Comparison of ENCODE assay signal across 8 mouse cellular contexts in genomic region chr11:116024356-116024808, GRCm38 (mm10). TPM values are rescaled to one million over a fixed set of nuclear protein-coding genes. Genes with fewer than 3 reads are reported as not detected.
DNase-seq lines count a peak whose midpoint lies in the region; ATAC-seq and TF ChIP-seq lines count a peak whose summit lies in the region.

No protein-coding gene starts in this region.

- H3K27me3 ChIP-seq in embryonic facial prominence, embryonic 15.5 days: no peaks in the 10 kb centered on the region
- H3K27me3 ChIP-seq in limb, embryonic 15.5 days: no peaks in the 10 kb centered on the region

- peak overlapping the region; percentile 100 for H3K9ac ChIP-seq in embryonic facial prominence, embryonic 15.5 days
- peak overlapping the region; percentile 99 for H3K9ac ChIP-seq in limb, embryonic 15.5 days

- H3K9me3 ChIP-seq in embryonic facial prominence, embryonic 15.5 days (replicated peaks): no peaks in the 10 kb centered on the region
- H3K9me3 ChIP-seq in limb, embryonic 15.5 days: no peaks in the 10 kb centered on the region

- DNase-seq in A20 (ENCODE audit: low read depth, low spot score): peak; percentile 99
- DNase-seq in heart, adult 8-10 months (ENCODE audit: low spot score): peak; percentile 97
- peak; percentile 99 for DNase-seq in kidney, adult 9 months
- DNase-seq in monocyte, adult 2 months (ENCODE audit: low read depth in 1 of 2, low spot score in 2 of 2): peak; percentile 95 to 96
- DNase-seq in spleen, postnatal 36 days (ENCODE audit: low spot score in 2 of 2): peak; percentile 96 to 97

- TF ChIP-seq POLR2A in bone marrow, adult 2 months (IDR thresholded peaks at IDR 0.05; ENCODE audit: borderline replicate concordance, control insufficient read depth, low read depth, low read length): peak; percentile 100

- under 1% methylated on average over 37 of the region's 37 CpGs for WGBS in bone marrow, adult 2 months
- under 1% methylated on average over 37 of the region's 37 CpGs for WGBS in embryonic facial prominence, embryonic 15.5 days
- under 1% methylated on average over 37 of the region's 37 CpGs for WGBS in limb, embryonic 15.5 days

- H3K27ac ChIP-seq in bone marrow, adult 2 months (ENCODE audit: control insufficient read depth, insufficient read depth, low read depth, low read length, poor library complexity): peak overlapping the region; percentile 99
- H3K27ac ChIP-seq in embryonic facial prominence, embryonic 15.5 days (replicated peaks): peak overlapping the region; percentile 100
- peak overlapping the region; percentile 100 for H3K27ac ChIP-seq in limb, embryonic 15.5 days

- H3K4me2 ChIP-seq in embryonic facial prominence, embryonic 15.5 days (replicated peaks): 0 out of 2 replicates have a peak overlapping the region, but pooled peaks have one; percentile 45
- 0 out of 2 replicates have a peak overlapping the region, but pooled peaks have one; percentile 44 for H3K4me2 ChIP-seq in limb, embryonic 15.5 days

- H3K4me1 ChIP-seq in bone marrow, adult 2 months (ENCODE audit: control insufficient read depth, insufficient read depth, low read length): peaks cover 2% of the 10 kb centered on the region
- H3K4me1 ChIP-seq in embryonic facial prominence, embryonic 15.5 days: peaks cover 2% of the 10 kb centered on the region; the same call in 1 of the 2 replicates
- 0 out of 2 replicates have a peak, but pooled peaks cover under 1% of the 10 kb centered on the region for H3K4me1 ChIP-seq in limb, embryonic 15.5 days

- peak; percentile 94 for ATAC-seq in embryonic facial prominence, embryonic 15.5 days (ENCODE audit: insufficient number of reproducible peaks, low FRiP score, low TSS enrichment, low read depth)
- ATAC-seq in limb, embryonic 15.5 days (ENCODE audit: insufficient number of reproducible peaks, low FRiP score, low TSS enrichment, low read depth): peak; percentile 96

- no peak for TF ChIP-seq CTCF in bone marrow, adult 2 months (IDR thresholded peaks at IDR 0.05; ENCODE audit: control insufficient read depth, insufficient read depth, low read length)

- H3K4me3 ChIP-seq in bone marrow, adult 2 months (replicated peaks; ENCODE audit: control insufficient read depth, low read depth, low read length): peak overlapping the region; percentile 97
- H3K4me3 ChIP-seq in embryonic facial prominence, embryonic 15.5 days (replicated peaks): peak overlapping the region; percentile 95
- H3K4me3 ChIP-seq in limb, embryonic 15.5 days: peak overlapping the region; percentile 85

- peaks cover 17% of the 10 kb centered on the region for H3K36me3 ChIP-seq in embryonic facial prominence, embryonic 15.5 days
- H3K36me3 ChIP-seq in limb, embryonic 15.5 days: peaks cover 13% of the 10 kb centered on the region

RNA-seq across cellular contexts. Expression of gene H3f3b, which starts 3.4 kb away (rescaled TPM):
- 386 and 402 TPM in 2 replicates for polyA plus RNA-seq in bone marrow, adult 2 months (2011; ENCODE audit: insufficient read depth, insufficient read length, low replicate concordance, missing spikeins)
- 1,738 and 1,786 TPM in 2 replicates for polyA plus RNA-seq in embryonic facial prominence, embryonic 15.5 days (2015; fragmentation: Nextera tagmentation; extraction: Ambion mirVana)
- 100 to 1,000 TPM in 3 of 4 experiments, 10 to 100 TPM in 1; 92.7 to 141 (median 123) TPM for total RNA-seq in heart, adult 8-10 months (2022)
- polyA plus RNA-seq in limb, embryonic 15.5 days (2015; fragmentation: Nextera tagmentation; extraction: Ambion mirVana): 1,660 and 1,740 TPM in 2 replicates

RNA-seq across cellular contexts. Expression of gene Unk, which starts 5.7 kb away (rescaled TPM):
- polyA plus RNA-seq in bone marrow, adult 2 months (2011; ENCODE audit: insufficient read depth, insufficient read length, low replicate concordance, missing spikeins): 11.8 and 43.0 TPM in 2 replicates
- polyA plus RNA-seq in embryonic facial prominence, embryonic 15.5 days (2015; fragmentation: Nextera tagmentation; extraction: Ambion mirVana): 36.8 and 42.2 TPM in 2 replicates
- total RNA-seq in heart, adult 8-10 months (2022): 1 to 10 TPM; 7.2 to 9.4 (median 7.8) TPM
- polyA plus RNA-seq in limb, embryonic 15.5 days (2015; fragmentation: Nextera tagmentation; extraction: Ambion mirVana): 34.7 and 35.1 TPM in 2 replicates

RNA-seq across cellular contexts. Expression of gene Galk1, which starts 11.9 kb away (rescaled TPM):
- 16.7 and 27.0 TPM in 2 replicates for polyA plus RNA-seq in bone marrow, adult 2 months (2011; ENCODE audit: insufficient read depth, insufficient read length, low replicate concordance, missing spikeins)
- 173 and 176 TPM in 2 replicates for polyA plus RNA-seq in embryonic facial prominence, embryonic 15.5 days (2015; fragmentation: Nextera tagmentation; extraction: Ambion mirVana)
- 10 to 100 TPM; 12.5 to 16.0 (median 15.0) TPM for total RNA-seq in heart, adult 8-10 months (2022)
- polyA plus RNA-seq in limb, embryonic 15.5 days (2015; fragmentation: Nextera tagmentation; extraction: Ambion mirVana): 174 and 194 TPM in 2 replicates

RNA-seq across cellular contexts. Expression of gene Itgb4, which starts 49.9 kb away (rescaled TPM):
- 0.47 and 1.7 TPM in 2 replicates for polyA plus RNA-seq in bone marrow, adult 2 months (2011; ENCODE audit: insufficient read depth, insufficient read length, low replicate concordance, missing spikeins)
- polyA plus RNA-seq in embryonic facial prominence, embryonic 15.5 days (2015; fragmentation: Nextera tagmentation; extraction: Ambion mirVana): 21.1 and 21.5 TPM in 2 replicates
- total RNA-seq in heart, adult 8-10 months (2022): 1 to 10 TPM; 2.3 to 3.1 (median 3.0) TPM
- 14.7 and 15.7 TPM in 2 replicates for polyA plus RNA-seq in limb, embryonic 15.5 days (2015; fragmentation: Nextera tagmentation; extraction: Ambion mirVana)

RNA-seq across cellular contexts. Expression of gene Unc13d, which starts 53.4 kb away (rescaled TPM):
- polyA plus RNA-seq in bone marrow, adult 2 months (2011; ENCODE audit: insufficient read depth, insufficient read length, low replicate concordance, missing spikeins): 31.2 and 63.0 TPM in 2 replicates
- 4.3 and 4.8 TPM in 2 replicates for polyA plus RNA-seq in embryonic facial prominence, embryonic 15.5 days (2015; fragmentation: Nextera tagmentation; extraction: Ambion mirVana)
- total RNA-seq in heart, adult 8-10 months (2022): 1 to 10 TPM in 2 of 4 experiments, under 1 TPM in 2; 0.41 to 1.4 (median 0.83) TPM
- polyA plus RNA-seq in limb, embryonic 15.5 days (2015; fragmentation: Nextera tagmentation; extraction: Ambion mirVana): 6.5 and 8.8 TPM in 2 replicates

Comparison
In these comparisons a context has a peak if more than half of its experiments do, and no peak if none do; other contexts are left out.
1. Peak in every context shown above with its lines: DNase-seq, ATAC-seq, H3K4me3 ChIP-seq and H3K27ac ChIP-seq.